Mouse (Mus musculus): ENCODE data around the gene Gca.

DNA sequence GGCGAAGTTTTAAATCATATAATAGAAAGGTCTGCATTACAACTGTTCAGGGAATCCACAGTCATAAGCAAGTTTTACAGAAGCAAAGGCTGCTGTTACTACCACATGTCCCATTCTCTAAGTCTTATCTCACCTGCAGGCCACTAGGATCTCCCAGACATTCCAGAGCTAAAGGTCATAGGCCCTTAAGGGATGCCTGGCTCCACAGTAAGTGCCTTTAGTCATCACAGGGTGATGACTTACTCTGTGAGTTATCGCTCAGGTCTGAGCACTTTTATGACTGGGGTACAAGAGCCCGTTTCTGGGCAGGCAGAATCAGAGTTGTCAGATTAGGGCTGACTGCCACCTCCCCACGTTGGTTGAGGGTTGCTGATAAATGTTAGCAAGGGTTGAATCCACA is 12.2 kb upstream of the Gca start:
- no peak for TF ChIP-seq CTCF (IDR thresholded peaks at IDR 0.05; ENCODE audit: low read depth)
- TF ChIP-seq EP300 (optimal IDR thresholded peaks at IDR 0.05), result no peak

Data from stomach, postnatal 0 days (tissue).